Mouse (Mus musculus) embryonic facial prominence, embryonic 10.5 days (tissue): ENCODE data around the gene Spint4. TPM values are rescaled to one million over a fixed set of nuclear protein-coding genes. Genes with fewer than 3 reads are reported as not detected.
A peak's percentile ranks its signal among the peaks of the same experiment; 100 is the strongest.

Source experiments
- DNase-seq: peaks from one replicate; pipeline ENCODE4 v3.0.0-alpha.2; 2017; ENCODE audit warnings: low spot score
- H3K27ac ChIP-seq: fragments of 300-500 bp; sonication (generic); replicated peaks from 2 replicates; pipeline ENCODE4 v1.5.1; 2016; ENCODE audit warnings: mild to moderate bottlenecking
- H3K27me3 ChIP-seq: fragments of 300-500 bp; sonication (generic); replicated peaks from 2 replicates; pipeline ENCODE4 v1.6.1; 2016; ENCODE audit warnings: low read depth, mild to moderate bottlenecking; ENCODE audit not compliant: poor library complexity, severe bottlenecking
- H3K36me3 ChIP-seq: fragments of 300-500 bp; sonication (generic); replicated peaks from 2 replicates; pipeline ENCODE4 v1.6.1; 2016; ENCODE audit warnings: mild to moderate bottlenecking, moderate library complexity
- H3K4me1 ChIP-seq: fragments of 300-500 bp; sonication (generic); 2 replicates; pipeline ENCODE4 v1.6.1; 2016
- H3K4me3 ChIP-seq: fragments of 300-500 bp; sonication (generic); 2 replicates; pipeline ENCODE4 v1.5.1; 2016; ENCODE audit warnings: mild to moderate bottlenecking, moderate library complexity
- H3K9me3 ChIP-seq: fragments of 300-500 bp; sonication (generic); 2 replicates; pipeline ENCODE4 v1.6.1; 2016; ENCODE audit warnings: mild to moderate bottlenecking
- WGBS: fragments of 180-500 bp; shearing (Covaris S2); methylation state at CpG from one replicate; pipeline ENCODE4 v1.1.7; 2016; 5-methylcytosine and 5-hydroxymethylcytosine counted together
- polyA plus RNA-seq: library from polyadenylated mRNA; unstranded; fragments of >200 nt; fragmentation: Nextera tagmentation; extraction: Ambion mirVana; gene quantifications from 2 replicates; pipeline ENCODE4 v1.2.1, GENCODE M21; 2016

The Spint4 gene
- polyA plus RNA-seq, 1 experiment from 2014 or later = not detected

DNA sequence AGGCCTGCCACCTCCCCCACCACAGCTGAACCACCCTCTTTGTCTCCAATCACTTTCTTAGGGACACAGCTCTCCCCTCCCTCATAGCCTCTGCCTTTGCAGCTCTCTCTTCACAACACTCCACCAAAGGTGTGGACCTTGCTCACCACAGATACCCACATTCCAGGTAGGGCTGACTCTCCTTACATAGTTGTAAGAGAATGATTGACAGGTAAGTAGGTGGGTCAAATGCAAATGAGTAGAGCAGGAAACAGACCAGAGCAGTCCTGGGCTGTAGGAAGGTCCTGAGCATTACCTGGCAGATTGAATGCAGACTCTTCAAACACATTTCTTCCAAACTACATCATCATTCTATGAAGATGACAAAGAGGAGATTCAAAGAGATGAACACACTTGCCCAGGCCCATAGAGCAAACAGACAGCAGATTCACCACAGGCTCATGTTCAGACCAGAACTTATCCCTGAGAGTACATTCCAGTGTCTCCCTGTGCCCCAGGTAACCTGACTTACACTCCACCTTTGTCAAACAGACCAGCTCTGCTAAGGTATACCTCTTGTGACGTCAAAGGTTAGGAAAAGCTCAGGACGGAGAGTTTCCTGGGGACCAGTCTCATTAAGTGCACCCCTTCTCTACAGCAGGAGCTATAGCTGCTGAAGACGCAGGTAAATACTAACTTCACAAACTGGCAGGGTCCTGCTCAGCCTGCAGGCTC lies 39.2 kb downstream of the Spint4 start:
- DNase-seq = no peak
- Histone ChIP-seq H3K4me1 (peaks cover 2% of the 10 kb centered on the region), H3K4me3 (no peak overlapping the region), H3K9me3 (no peaks in the 10 kb centered on the region), H3K27me3 (no peaks in the 10 kb centered on the region), H3K27ac (no peak overlapping the region), H3K36me3 (no peaks in the 10 kb centered on the region)
- 79% methylated on average over 3 of the region's 3 CpGs for WGBS

DNA sequence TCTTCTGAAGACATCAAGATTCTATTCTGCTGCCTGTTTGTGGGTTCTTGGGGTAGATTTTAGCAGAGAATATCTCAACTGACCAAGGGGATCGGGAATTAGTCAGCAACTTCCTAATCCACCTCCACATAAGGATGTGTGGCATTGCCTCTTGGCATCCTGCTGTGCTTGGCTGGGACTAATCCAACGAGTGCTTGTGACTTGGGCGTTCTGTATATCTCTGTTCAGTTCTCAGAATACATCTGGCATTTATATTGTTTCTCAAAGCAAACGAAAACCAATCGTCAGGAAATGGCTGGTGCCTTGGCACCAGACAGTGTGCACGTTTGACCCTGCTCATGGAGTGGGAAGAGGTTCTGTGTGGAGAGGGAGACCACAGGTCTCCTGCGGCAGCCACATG lies 41.6 kb downstream of the Spint4 start:
- Histone ChIP-seq H3K9me3 (no peaks in the 10 kb centered on the region), H3K36me3 (no peaks in the 10 kb centered on the region), H3K4me1 (peaks cover 3% of the 10 kb centered on the region), H3K4me3 (no peak overlapping the region), H3K27ac (no peak overlapping the region), H3K27me3 (no peaks in the 10 kb centered on the region)
- 59% methylated on average over 7 of the region's 7 CpGs for WGBS
- DNase-seq = no peak

DNA sequence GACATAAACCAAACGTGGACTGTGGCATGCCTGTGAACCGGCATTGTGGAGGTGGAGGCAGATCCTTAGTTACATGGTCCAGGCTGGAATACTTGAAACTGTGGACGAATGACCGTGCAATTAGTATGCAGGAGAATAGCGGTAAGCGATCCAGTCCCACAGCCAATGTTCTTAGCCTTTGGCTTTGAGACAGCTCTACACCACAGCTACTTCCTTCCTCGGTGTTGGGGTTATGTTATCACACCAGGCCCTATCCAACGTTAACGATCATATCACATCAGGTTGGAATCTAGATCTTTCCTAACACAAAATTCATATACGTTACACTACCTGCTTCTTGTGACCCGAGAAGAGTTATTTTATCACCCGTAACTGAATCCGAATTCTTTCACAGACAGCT lies 46.7 kb downstream of the Spint4 start:
- no peak for DNase-seq
- Histone ChIP-seq H3K27me3 (no peaks in the 10 kb centered on the region), H3K27ac (no peak overlapping the region; the same call in 1 of the 2 replicates), H3K36me3 (peaks cover 28% of the 10 kb centered on the region), H3K4me3 (peak overlapping the region; percentile 92), H3K9me3 (no peaks in the 10 kb centered on the region), H3K4me1 (peaks cover 22% of the 10 kb centered on the region)
- WGBS = 75% methylated on average over 13 of the region's 13 CpGs

DNA sequence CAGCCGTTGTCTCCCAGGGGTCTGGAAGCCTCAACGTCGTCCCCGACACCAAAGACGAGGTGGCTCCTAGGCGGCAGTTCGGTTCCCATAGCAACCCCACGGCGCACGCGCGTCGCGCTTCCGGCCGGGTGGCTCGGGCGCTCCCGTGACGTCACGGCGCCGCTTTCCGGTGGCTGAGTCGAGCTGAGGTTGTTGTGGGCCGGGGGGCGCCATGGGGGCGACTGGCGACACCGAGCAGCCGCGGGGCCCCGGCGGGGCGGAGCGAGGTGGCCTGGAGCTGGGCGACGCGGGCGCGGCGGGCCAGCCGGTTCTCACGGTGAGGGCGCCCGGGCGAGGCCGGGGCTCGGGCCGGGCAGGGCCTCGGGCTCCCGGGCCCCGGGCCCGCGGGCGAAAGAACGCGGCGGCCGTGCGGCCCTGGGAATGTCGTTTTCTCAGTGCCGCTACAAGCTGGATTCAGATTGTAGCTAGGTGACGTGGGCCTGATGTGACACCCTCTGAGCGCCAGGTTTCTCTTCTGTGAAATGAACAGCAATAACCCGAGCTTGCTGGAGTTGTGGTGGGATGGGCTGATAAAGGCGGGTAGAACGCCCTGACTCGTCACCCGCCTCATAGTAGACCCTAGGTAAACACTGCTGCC lies 47.7 kb downstream of the Spint4 start, which contains the start of the genes Wfdc3 and Dnttip1:
Wfdc3 (minus strand) TSS at position 89 of the 637 bp plus-strand sequence.
Dnttip1 (plus strand) TSS at position 141 of the 637 bp plus-strand sequence.
- DNase-seq = peak; percentile 96
- under 1% methylated on average over 70 of the region's 70 CpGs for WGBS
- Histone ChIP-seq H3K36me3 (peaks cover 37% of the 10 kb centered on the region), H3K27me3 (no peaks in the 10 kb centered on the region), H3K4me1 (peaks cover 20% of the 10 kb centered on the region), H3K27ac (peak within 1 kb of the TSS; percentile 95), H3K4me3 (peak within 1 kb of the TSS; percentile 92), H3K9me3 (no peaks in the 10 kb centered on the region)

GRCm38 (mm10) chr2:164746693-164747092 lies 48.4 kb downstream of the Spint4 start:
- Histone ChIP-seq H3K4me3 (peak overlapping the region; percentile 92), H3K27ac (peak overlapping the region; percentile 95; the same call in 1 of the 2 replicates), H3K36me3 (peaks cover 45% of the 10 kb centered on the region), H3K4me1 (peaks cover 20% of the 10 kb centered on the region), H3K9me3 (no peaks in the 10 kb centered on the region), H3K27me3 (no peaks in the 10 kb centered on the region)
- no peak for DNase-seq
- WGBS = 61% methylated on average over 8 of the region's 8 CpGs

DNA sequence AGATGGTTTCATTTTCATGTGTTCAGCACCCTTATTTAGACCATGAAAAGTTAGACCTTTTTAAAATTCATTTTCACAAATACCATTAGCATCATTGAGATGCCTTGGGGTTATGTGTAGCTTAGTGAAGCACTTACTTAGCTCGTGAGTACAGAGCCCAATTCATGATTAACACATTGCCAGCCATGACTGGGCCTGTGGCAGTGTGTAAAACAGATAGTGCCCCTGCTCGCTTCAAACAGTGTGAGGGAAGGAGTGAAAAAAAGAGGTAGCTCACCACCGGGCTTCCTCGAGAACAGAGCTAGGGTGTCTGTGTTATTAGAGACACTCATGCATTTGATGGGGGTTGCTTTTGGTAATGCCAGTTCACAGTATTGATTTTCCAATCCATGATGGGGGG lies 49.9 kb downstream of the Spint4 start:
- peaks cover 60% of the 10 kb centered on the region for H3K36me3 ChIP-seq

DNA sequence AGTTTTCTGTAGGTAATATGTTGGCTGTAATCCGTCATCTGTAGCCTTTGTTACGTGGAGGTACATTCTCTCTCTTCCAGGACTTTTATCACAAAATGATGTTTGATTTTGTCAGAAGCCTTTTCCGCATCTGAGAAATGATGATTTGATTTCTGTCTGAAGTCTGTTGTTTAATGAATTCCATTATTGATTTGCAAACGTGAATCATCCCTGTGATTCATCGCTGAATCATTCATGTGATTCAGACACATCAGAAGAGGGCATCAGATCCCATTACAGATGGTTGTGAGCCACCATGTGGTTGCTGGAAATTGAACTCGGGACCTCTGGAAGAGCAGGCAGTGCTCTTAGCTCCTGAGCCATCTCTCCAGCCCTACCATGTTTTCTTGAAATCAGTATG lies 50.7 kb downstream of the Spint4 start:
- no peak overlapping the region for H3K4me3 ChIP-seq
- no peak overlapping the region for H3K27ac ChIP-seq
- H3K36me3 ChIP-seq = peaks cover 68% of the 10 kb centered on the region
- DNase-seq = no peak
- H3K9me3 ChIP-seq = no peaks in the 10 kb centered on the region
- 90% methylated on average over 6 of the region's 6 CpGs for WGBS
- H3K4me1 ChIP-seq = peaks cover 20% of the 10 kb centered on the region
- H3K27me3 ChIP-seq = no peaks in the 10 kb centered on the region

More for the DNA sequence above, 49.9 kb downstream of the Spint4 start:
- Histone ChIP-seq H3K9me3 (no peaks in the 10 kb centered on the region), H3K27ac (no peak overlapping the region), H3K4me1 (peaks cover 20% of the 10 kb centered on the region), H3K4me3 (no peak overlapping the region), H3K27me3 (no peaks in the 10 kb centered on the region)
- no peak for DNase-seq
- WGBS = 88% methylated on average over 4 of the region's 4 CpGs

Other genes starting within 250 kb of the Spint4 start
- gene Sys1, start 241.5 kb upstream of the Spint4 start, polyA plus RNA-seq = 52.5 and 53.1 TPM in 2 replicates
- gene Gm20458, start 237.5 kb upstream of the Spint4 start, polyA plus RNA-seq = 3.1 and 3.2 TPM in 2 replicates
- gene Trp53tg5, start 224.8 kb upstream of the Spint4 start, polyA plus RNA-seq = not detected in 2 replicates
- gene Dbndd2, start 212.4 kb upstream of the Spint4 start, polyA plus RNA-seq = 1.8 TPM in 2 replicates
- gene Pigt, start 201.0 kb upstream of the Spint4 start, polyA plus RNA-seq = 34.8 and 38.1 TPM in 2 replicates
- gene Wfdc2, start 136.1 kb upstream of the Spint4 start, polyA plus RNA-seq = 59.8 and 62.7 TPM in 2 replicates
- gene Spint3, start 125.0 kb upstream of the Spint4 start, polyA plus RNA-seq = not detected in 2 replicates
- gene Wfdc6a, start 113.1 kb upstream of the Spint4 start, polyA plus RNA-seq = not detected in 2 replicates
- gene Eppin, start 104.9 kb upstream of the Spint4 start, polyA plus RNA-seq = not detected in 2 replicates
- not detected in 2 replicates for gene Wfdc6b, start 85.0 kb upstream of the Spint4 start, polyA plus RNA-seq
- gene Wfdc8, start 84.9 kb upstream of the Spint4 start, polyA plus RNA-seq = not detected in 2 replicates
- not detected in 2 replicates for gene Wfdc16, start 59.7 kb upstream of the Spint4 start, polyA plus RNA-seq
- gene Wfdc10, start 42.5 kb upstream of the Spint4 start, polyA plus RNA-seq = not detected in 2 replicates
- not detected in 2 replicates for gene Wfdc9, start 41.9 kb upstream of the Spint4 start, polyA plus RNA-seq
- not detected in 2 replicates for gene Wfdc11, start 24.4 kb upstream of the Spint4 start, polyA plus RNA-seq
- gene Wfdc13, start 13.4 kb upstream of the Spint4 start, polyA plus RNA-seq = 0.14 TPM in 1 of 2 replicates, not detected in the other
- gene Spint5, start 16.8 kb downstream of the Spint4 start, polyA plus RNA-seq = not detected in 2 replicates
- 0.87 and 0.95 TPM in 2 replicates for gene Wfdc3, start 47.4 kb downstream of the Spint4 start, polyA plus RNA-seq
- 85.1 and 88.8 TPM in 2 replicates for gene Dnttip1, start 47.5 kb downstream of the Spint4 start, polyA plus RNA-seq
- 571 and 605 TPM in 2 replicates for gene Ube2c, start 71.4 kb downstream of the Spint4 start, polyA plus RNA-seq
- gene Tnnc2, start 81.5 kb downstream of the Spint4 start, polyA plus RNA-seq = not detected in 2 replicates
- 10.7 and 11.9 TPM in 2 replicates for gene Snx21, start 87.3 kb downstream of the Spint4 start, polyA plus RNA-seq
- 13.9 and 15.8 TPM in 2 replicates for gene Acot8, start 106.4 kb downstream of the Spint4 start, polyA plus RNA-seq
- 8.5 and 8.6 TPM in 2 replicates for gene Zswim3, start 106.6 kb downstream of the Spint4 start, polyA plus RNA-seq
- 24.2 and 27.1 TPM in 2 replicates for gene Zswim1, start 124.2 kb downstream of the Spint4 start, polyA plus RNA-seq
- not detected in 2 replicates for gene Spata25, start 130.0 kb downstream of the Spint4 start, polyA plus RNA-seq
- gene Ctsa, start 134.4 kb downstream of the Spint4 start, polyA plus RNA-seq = 95.8 and 100 TPM in 2 replicates
- 4.8 and 5.4 TPM in 2 replicates for gene Neurl2, start 135.0 kb downstream of the Spint4 start, polyA plus RNA-seq
- gene Pltp, start 159.2 kb downstream of the Spint4 start, polyA plus RNA-seq = 36.7 and 40.7 TPM in 2 replicates
- gene Pcif1, start 180.8 kb downstream of the Spint4 start, polyA plus RNA-seq = 77.2 and 81.2 TPM in 2 replicates
- 17.4 and 18.2 TPM in 2 replicates for gene Zfp335, start 213.3 kb downstream of the Spint4 start, polyA plus RNA-seq
- 0.28 and 0.77 TPM in 2 replicates for gene Mmp9, start 242.3 kb downstream of the Spint4 start, polyA plus RNA-seq